Mouse (Mus musculus): Measurements from ENCODE around the gene Lef1.
A peak's percentile ranks its signal among the peaks of the same experiment; 100 is the strongest.

The Lef1 gene

GRCm38 (mm10) chr3:131144250-131144649, 34.0 kb downstream of the Lef1 start:
- no peak for DNase-seq

DNA sequence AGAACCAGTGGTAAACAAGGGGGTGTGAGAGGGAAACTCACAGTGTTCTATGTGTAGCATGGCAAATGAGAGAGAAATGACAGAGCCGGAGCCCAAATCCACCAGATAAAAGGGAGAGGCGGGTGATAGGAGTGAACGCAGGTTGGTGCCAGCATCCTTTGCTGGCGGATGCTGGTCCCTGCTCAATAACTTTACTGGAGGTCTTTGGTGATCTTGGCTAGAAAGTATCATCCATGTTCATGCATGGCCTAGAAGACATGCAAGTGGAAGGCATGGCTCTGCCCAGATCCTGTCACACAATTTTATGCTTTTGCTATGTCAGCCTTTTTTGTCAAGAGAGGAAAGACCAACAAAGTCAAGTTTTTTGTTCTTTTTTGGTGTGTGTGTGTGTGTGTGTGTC, 42.6 kb downstream of the Lef1 start:
- no peak for DNase-seq

DNA sequence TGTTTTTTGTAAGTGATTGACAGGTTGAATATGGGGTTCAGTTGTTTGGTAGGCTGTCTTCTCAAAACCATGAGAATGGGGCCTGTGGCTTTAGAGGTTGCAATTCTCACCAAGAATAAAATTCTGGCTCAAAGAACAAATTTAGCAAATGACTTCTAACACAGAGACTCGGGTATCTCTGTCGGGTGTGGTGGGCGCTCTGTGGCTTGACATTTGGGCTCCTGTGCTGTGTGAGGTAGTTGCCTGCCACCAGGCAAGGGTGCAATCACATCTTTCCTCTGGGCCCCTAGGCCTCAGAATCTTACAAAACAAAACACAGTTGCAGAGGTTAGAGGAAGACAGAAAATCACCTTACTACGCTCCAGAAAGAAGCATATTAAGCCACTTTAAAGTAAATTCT, 43.6 kb downstream of the Lef1 start:
- DNase-seq: peak; percentile 55

GRCm38 (mm10) chr3:131154576-131154975, 44.3 kb downstream of the Lef1 start:
- no peak for DNase-seq

DNA sequence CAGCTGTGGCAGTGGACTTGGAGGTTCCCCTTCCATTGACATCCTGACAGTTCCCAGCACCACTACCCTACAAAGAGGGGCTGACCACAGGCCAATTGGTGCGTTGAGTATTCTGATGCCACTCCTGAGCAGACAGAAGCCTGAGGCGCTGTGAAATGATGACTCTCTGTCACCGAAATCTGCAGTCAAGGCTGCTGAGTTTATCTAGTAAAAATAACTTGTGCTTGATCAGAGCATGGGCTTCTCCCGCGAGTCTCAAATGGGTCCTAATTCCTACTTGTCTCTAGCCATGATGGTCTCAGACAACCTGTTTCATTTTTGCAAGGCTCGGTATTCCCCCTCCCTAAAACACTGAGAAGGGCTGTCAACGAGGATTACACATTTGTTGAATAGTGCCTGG, 44.8 kb downstream of the Lef1 start:
- DNase-seq: no peak

DNA sequence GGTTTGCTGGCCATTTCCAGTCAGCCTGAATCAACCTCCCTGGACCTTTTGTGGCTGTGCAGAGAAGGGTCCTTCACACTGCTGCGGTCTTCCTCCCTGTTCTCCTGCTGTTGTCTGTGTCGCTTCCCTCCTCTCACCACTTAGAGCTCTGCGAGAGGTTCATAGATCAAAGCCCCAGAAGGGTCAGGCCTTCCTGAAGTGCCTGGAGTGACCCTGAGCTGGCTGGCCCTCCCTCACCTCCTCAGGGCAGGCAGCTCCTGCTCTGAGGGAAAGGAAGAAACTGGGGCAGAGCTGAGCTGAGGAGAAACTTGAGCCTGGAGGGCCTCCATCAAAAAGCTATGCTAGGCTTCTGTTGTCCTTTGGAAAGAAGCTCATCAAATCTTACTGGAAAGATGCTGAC, 45.4 kb downstream of the Lef1 start:
- DNase-seq: no peak

GRCm38 (mm10) chr3:131156377-131156776, 46.1 kb downstream of the Lef1 start:
- peak; percentile 76 for DNase-seq

GRCm38 (mm10) chr3:131157471-131157870, 47.2 kb downstream of the Lef1 start:
- DNase-seq: peak; percentile 75

DNA sequence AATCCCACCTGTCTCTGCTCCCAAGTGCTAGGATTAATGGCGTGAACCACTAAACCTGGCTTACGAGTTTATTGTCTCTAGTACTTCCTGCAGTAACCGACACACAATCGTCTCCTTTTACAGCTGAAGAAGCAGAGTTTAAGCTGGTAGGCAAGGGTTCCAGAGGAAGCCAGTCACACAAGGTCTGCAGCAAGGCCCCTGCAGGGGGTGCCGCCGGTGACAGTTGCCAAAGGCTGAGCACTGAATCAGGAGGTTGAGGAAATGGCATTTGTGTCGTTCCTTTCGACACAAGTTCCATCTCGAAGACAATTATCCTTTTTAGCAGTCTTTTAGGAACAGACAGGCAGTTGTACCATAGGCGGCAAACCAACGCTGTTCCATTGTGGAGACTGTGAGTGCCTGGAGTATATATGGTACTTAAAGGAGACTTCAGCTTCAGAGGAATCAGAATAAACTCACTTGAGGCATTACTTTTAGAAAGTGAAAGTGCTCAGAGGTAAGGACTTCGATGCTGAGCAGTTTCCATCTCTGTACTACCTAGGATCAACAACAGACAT, 49.0 kb downstream of the Lef1 start:
- DNase-seq: peak; percentile 64

DNA sequence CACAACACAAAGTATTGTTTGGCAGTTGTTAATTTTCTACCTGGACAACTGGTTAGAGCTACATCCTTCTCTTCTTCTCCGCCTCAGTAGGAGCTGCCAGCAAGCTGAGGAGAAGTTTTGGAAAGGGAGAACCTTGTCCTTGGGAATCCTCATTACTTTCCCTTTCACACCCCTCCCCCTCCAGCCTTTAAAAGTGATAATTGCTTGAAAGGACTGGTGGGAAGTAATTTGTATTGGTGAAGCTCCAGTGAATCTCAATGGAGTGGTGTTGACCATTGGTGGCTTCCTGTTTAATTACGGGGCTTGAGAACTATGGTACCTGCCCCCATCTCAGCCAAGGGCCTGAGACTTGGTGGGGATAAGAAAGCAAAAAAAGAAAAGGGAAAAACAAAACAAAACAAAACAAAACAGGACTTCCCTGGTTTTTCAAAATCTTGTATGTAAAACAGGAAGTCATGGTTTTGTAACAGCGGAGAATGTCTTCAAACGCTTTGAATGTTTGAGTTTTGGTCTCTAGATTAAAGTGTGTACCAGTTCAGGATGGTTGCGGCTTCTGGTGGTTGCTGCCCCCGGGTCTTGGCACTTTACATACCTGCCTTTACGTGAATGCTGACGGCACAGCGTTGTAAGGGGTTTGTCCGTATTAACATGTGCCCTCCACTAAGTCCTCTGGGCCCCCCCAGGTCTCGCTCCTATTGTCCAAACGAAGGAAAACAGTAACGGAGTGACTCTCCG, 49.8 kb downstream of the Lef1 start:
- DNase-seq: no peak

DNA sequence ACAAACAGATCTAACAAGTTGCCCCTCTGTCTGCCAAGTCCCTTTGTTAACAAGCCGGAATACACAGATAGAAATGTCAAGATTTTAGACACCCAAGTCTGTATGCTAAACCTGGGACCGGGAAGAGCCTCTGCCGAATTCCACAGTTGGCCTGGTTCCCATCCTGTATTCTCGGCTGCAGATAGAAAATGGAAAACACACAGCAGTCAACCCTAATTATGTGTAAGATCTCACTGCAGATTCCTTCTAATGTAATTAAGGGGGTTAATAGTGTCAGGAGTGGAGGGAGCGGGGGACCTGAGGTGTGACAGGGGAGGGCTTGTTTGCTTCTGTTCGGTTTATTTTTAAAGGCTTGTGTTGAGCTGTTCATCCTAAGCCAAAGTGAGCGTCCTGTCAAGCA, 50.6 kb downstream of the Lef1 start:
- DNase-seq: no peak

DNA sequence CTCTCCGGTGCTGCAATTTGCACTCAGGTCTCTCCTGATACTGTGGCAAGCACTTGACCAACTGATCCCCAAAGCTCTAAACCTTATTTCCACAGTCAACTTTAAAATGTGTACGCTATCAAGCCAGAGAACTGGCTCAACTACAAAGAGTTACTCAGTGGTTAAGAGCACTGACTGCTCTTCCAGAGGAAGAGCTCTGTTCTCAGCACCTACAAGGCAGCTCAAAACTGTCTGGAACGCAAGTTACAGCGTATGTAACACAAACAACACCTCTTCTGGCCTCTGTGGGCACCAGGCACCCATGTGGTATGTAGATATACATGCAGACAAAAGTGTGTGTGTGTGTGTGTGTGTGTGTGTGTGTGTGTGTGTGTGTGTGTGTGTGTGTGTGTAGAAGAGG, 57.5 kb downstream of the Lef1 start:
- no peak for DNase-seq

- DNase-seq: no peak
These were observed 58.9 kb downstream of the Lef1 start for GRCm38 (mm10) chr3:131169161-131169560.

GRCm38 (mm10) chr3:131170099-131170643, 59.9 kb downstream of the Lef1 start:
- DNase-seq: peak; percentile 50

GRCm38 (mm10) chr3:131171292-131171960, 61.2 kb downstream of the Lef1 start:
- DNase-seq: no peak

GRCm38 (mm10) chr3:131172293-131172692, 62.0 kb downstream of the Lef1 start:
- no peak for DNase-seq

DNA sequence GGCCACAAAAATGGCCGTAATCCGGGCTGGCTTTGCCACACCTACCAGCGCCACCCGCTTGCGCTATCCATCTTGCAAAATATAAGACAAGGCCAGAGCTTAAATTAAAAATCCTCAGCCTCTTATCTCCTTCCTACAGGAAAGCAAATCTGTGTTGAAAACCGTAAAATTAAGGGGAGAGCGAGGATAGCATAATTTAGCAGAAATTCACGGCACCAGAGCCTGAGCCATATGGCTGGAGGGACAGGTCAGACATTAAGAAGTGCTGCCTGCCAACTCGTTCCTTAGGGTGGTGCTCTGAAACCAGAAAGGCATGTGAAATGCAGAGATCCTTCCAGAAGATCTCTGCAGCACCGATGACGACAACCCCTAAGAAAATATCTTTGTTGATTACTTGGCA, 70.7 kb downstream of the Lef1 start:
- no peak for DNase-seq

GRCm38 (mm10) chr3:131182158-131182557, 71.9 kb downstream of the Lef1 start:
- DNase-seq: no peak

DNA sequence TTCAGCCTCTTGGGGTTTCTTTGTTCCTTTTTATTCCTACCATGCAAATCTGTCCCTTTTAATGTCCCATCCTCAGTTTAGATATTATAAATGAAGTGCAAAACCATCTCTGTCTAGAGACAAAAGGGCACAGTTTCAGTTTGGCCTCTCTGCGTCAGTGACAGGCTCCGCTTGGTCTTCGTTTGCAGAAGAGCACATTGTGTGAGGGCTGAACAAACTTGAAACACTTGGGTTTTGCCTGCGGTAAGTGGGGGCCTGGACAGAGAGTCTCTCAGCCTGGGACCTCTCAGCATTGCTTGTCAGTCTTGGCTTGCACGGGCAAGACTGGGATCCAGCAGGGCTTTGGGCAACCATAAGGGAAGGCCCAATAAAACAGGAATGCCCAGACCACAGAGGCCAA, 75.9 kb downstream of the Lef1 start:
- no peak for DNase-seq

DNA sequence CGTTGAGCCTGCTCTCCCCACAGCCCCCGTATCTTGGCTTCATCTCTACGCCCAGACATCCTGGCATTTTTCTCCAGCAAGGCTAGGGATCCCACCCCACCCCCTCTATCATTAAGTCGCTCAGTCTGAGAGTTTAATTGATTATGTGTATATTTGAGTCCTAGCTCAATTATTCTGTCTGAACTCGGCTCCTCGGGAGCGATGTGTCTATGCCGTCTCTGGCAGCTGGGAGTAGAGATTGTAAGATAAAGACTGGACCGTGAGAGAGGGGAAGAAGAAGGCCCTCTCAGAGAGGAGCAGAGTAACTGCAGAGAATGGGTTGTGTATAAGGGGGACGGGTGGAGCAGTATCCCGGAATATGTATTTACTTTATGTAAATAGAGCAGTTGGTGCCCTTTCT, 80.0 kb downstream of the Lef1 start:
- no peak for DNase-seq

- no peak for DNase-seq
These were observed 80.5 kb downstream of the Lef1 start for GRCm38 (mm10) chr3:131190671-131191367.

GRCm38 (mm10) chr3:131191454-131191853, 81.2 kb downstream of the Lef1 start:
- no peak for DNase-seq

DNA sequence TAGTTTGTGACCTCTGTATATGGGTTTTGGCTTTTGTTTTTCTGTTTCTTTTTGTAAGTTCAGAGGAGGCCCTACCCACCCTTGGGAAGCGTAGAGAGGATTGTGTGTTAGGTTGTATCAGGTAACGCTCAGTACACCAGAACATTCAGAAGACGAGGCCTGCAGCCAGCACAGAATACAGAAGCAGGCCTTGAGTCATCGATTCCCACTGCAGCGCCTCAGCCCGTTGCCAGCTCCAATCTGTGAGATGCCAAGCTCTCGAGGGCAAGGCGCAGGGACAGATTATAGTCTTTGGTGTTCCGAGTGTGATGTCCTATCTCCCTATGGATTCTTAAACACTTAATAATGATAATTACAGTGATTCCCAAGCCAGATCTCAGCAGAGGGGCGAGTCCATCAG, 85.8 kb downstream of the Lef1 start:
- DNase-seq: no peak

All from thymus, postnatal 4 days (tissue).